Mouse (Mus musculus) brain, adult 10 weeks (tissue): Measurements from ENCODE around the gene Armc3. TPM values are rescaled to one million over a fixed set of nuclear protein-coding genes. Genes with fewer than 3 reads are reported as not detected.

Experiments
- polyA plus RNA-seq: library from polyadenylated mRNA; stranded (reverse); fragments of 350-450 nt; fragmentation: Illumina TruSeq; extraction: RNeasy Lipid Tissue Mini Kit (QIAGEN cat#74804); gene quantifications from one replicate; pipeline ENCODE4 v1.2.3, GENCODE M21; 2015; ENCODE audit warnings: low read depth, low replicate concordance

The Armc3 gene
- polyA plus RNA-seq, result 0.92 TPM

GRCm38 (mm10) chr2:19198452-19199365, at the start of gene Armc3:
TSS of gene Armc3 (plus strand) at chr2:19199302.

Other genes starting within 250 kb of the Armc3 start
- 72.4 TPM for gene Pip4k2a, start 201.2 kb upstream of the Armc3 start, polyA plus RNA-seq
- 0.73 TPM for gene 4930426L09Rik, start 201.0 kb upstream of the Armc3 start, polyA plus RNA-seq
- gene Msrb2, start 172.1 kb downstream of the Armc3 start, polyA plus RNA-seq, result 46.7 TPM
- not detected for gene Ptf1a, start 246.4 kb downstream of the Armc3 start, polyA plus RNA-seq